Mouse (Mus musculus) MEL (cell line): Measurements from ENCODE around the gene Ppp1r15a. TPM values are rescaled to one million over a fixed set of nuclear protein-coding genes. Genes with fewer than 3 reads are reported as not detected.

Experiments
- DNase-seq: peaks from one replicate; pipeline ENCODE4 v3.0.0; 2011; ENCODE audit warnings: low read depth, low spot score
- H3K27ac ChIP-seq: 2 replicates; pipeline ENCODE4 v1.5.1; 2012; ENCODE audit warnings: low read depth, mild to moderate bottlenecking, control low read depth, low read length, moderate library complexity; ENCODE audit not compliant: control insufficient read depth
- H3K27me3 ChIP-seq, 2 experiments: fragments of 150-350 bp in 1 of 2; sonication (generic) in 1 of 2; 2 replicates each; pipeline ENCODE4 v1.6.1; 2012; ENCODE audit warnings: low read length in 2 of 2, mild to moderate bottlenecking in 2 of 2, improper control_type of control experiment in 1 of 2, moderate library complexity in 1 of 2; ENCODE audit not compliant: insufficient read depth in 2 of 2, control insufficient read depth in 1 of 2
- H3K36me3 ChIP-seq, 2 experiments: 2 replicates each; pipeline ENCODE4 v1.6.1; 2012 to 2014; ENCODE audit warnings: low read length in 2 of 2, improper control_type of control experiment in 1 of 2, inconsistent platforms in 1 of 2, mild to moderate bottlenecking in 1 of 2; ENCODE audit not compliant: insufficient read depth in 2 of 2, control insufficient read depth in 1 of 2
- H3K4me1 ChIP-seq, 2 experiments: fragments of 150-350 bp in 1 of 2; sonication (generic) in 1 of 2; 2 replicates each; pipeline ENCODE4 v1.6.1; 2012; ENCODE audit warnings: low read length in 2 of 2, improper control_type of control experiment in 1 of 2, mild to moderate bottlenecking in 1 of 2; ENCODE audit not compliant: insufficient read depth in 2 of 2, control insufficient read depth in 1 of 2
- H3K4me3 ChIP-seq, 2 experiments: fragments of 150-350 bp in 1 of 2; sonication (generic) in 1 of 2; 2 replicates each; pipeline ENCODE4 v1.5.1; 2012; ENCODE audit warnings: low read depth in 2 of 2, low read length in 2 of 2, mild to moderate bottlenecking in 2 of 2, moderate library complexity in 2 of 2, control low read depth in 1 of 2, improper control_type of control experiment in 1 of 2; ENCODE audit not compliant: control insufficient read depth in 1 of 2, insufficient read depth in 1 of 2
- H3K79me2 ChIP-seq: 2 replicates; pipeline ENCODE4 v1.6.1; 2012; ENCODE audit warnings: mild to moderate bottlenecking, low read length, moderate library complexity; ENCODE audit not compliant: control insufficient read depth, poor library complexity, insufficient read depth
- H3K9ac ChIP-seq: 2 replicates; pipeline ENCODE4 v1.6.1; 2012; ENCODE audit warnings: low read depth, mild to moderate bottlenecking, control low read depth, low read length, moderate library complexity; ENCODE audit not compliant: control insufficient read depth, poor library complexity, severe bottlenecking
- H3K9me3 ChIP-seq: fragments of 150-350 bp; sonication (generic); replicated peaks from 2 replicates; pipeline ENCODE4 v1.6.1; 2012; ENCODE audit warnings: mild to moderate bottlenecking, low read length, improper control_type of control experiment, moderate library complexity; ENCODE audit not compliant: insufficient read depth
- BHLHE40 ChIP-seq: IDR thresholded peaks from 2 replicates; pipeline ENCODE4 v1.6.1; 2012; ENCODE audit warnings: low read depth, mild to moderate bottlenecking, inconsistent platforms, low read length, improper control_type of control experiment, borderline replicate concordance
- CHD1 ChIP-seq: IDR thresholded peaks from 2 replicates; pipeline ENCODE4 v1.6.1; 2012; ENCODE audit warnings: low read depth, mild to moderate bottlenecking, inconsistent platforms, low read length, improper control_type of control experiment
- CHD2 ChIP-seq: IDR thresholded peaks from 2 replicates; pipeline ENCODE4 v1.6.1; 2011; ENCODE audit warnings: low read length, improper control_type of control experiment
- CTCF ChIP-seq, 3 experiments: IDR thresholded peaks in 2 of 3; conservative IDR thresholded peaks in 1 of 3; 2 replicates each; pipeline ENCODE4 v1.5.1; 2011 to 2012; ENCODE audit warnings: low read length in 3 of 3, low read depth in 2 of 3, mild to moderate bottlenecking in 2 of 3, improper control_type of control experiment in 1 of 3, inconsistent platforms in 1 of 3, mixed read lengths in 1 of 3, moderate library complexity in 1 of 3; ENCODE audit not compliant: control insufficient read depth in 1 of 3, insufficient read depth in 1 of 3, poor library complexity in 1 of 3, severe bottlenecking in 1 of 3
- E2F4 ChIP-seq: IDR thresholded peaks from 2 replicates; pipeline ENCODE4 v1.6.1; 2011; ENCODE audit warnings: low read depth, low read length, improper control_type of control experiment, borderline replicate concordance
- ELF1 ChIP-seq: IDR thresholded peaks from 2 replicates; pipeline ENCODE4 v1.6.1; 2014; ENCODE audit warnings: low read depth, mild to moderate bottlenecking, inconsistent platforms, low read length, improper control_type of control experiment, moderate library complexity
- EP300 ChIP-seq, 2 experiments: IDR thresholded peaks; 2 replicates each; pipeline ENCODE4 v1.6.1; 2011; ENCODE audit warnings: improper control_type of control experiment in 2 of 2, low read length in 2 of 2, low read depth in 1 of 2, mild to moderate bottlenecking in 1 of 2
- ETS1 ChIP-seq: IDR thresholded peaks from 2 replicates; pipeline ENCODE4 v1.6.1; 2012; ENCODE audit warnings: low read depth, mild to moderate bottlenecking, inconsistent platforms, low read length, improper control_type of control experiment, moderate library complexity
- GABPA ChIP-seq: IDR thresholded peaks from 2 replicates; pipeline ENCODE4 v1.6.1; 2012; ENCODE audit warnings: low read depth, mild to moderate bottlenecking, inconsistent platforms, low read length, improper control_type of control experiment, moderate library complexity
- GATA1 ChIP-seq: IDR thresholded peaks from 2 replicates; pipeline ENCODE4 v1.6.1; 2011; ENCODE audit warnings: low read depth, low read length, improper control_type of control experiment
- HCFC1 ChIP-seq: IDR thresholded peaks from 2 replicates; pipeline ENCODE4 v1.6.1; 2012; ENCODE audit warnings: low read depth, mild to moderate bottlenecking, inconsistent platforms, low read length, improper control_type of control experiment, moderate library complexity
- JUND ChIP-seq: IDR thresholded peaks from 2 replicates; pipeline ENCODE4 v1.6.1; 2011; ENCODE audit warnings: low read depth, mild to moderate bottlenecking, improper control_type of control experiment, low read length
- KAT2A ChIP-seq: conservative IDR thresholded peaks from 2 replicates; pipeline ENCODE4 v1.6.1; 2012; ENCODE audit warnings: low read depth, low read length, improper control_type of control experiment, inconsistent platforms
- MAFK ChIP-seq: IDR thresholded peaks from 2 replicates; pipeline ENCODE4 v1.6.1; 2011; ENCODE audit warnings: low read depth, mild to moderate bottlenecking, low read length, improper control_type of control experiment, borderline replicate concordance
- MAX ChIP-seq: IDR thresholded peaks from 2 replicates; pipeline ENCODE4 v1.6.1; 2011; ENCODE audit warnings: low read length, improper control_type of control experiment
- MAZ ChIP-seq: IDR thresholded peaks from 2 replicates; pipeline ENCODE4 v1.6.1; 2012; ENCODE audit warnings: low read depth, mild to moderate bottlenecking, inconsistent platforms, low read length, improper control_type of control experiment
- MEF2A ChIP-seq: IDR thresholded peaks from 2 replicates; pipeline ENCODE4 v1.6.1; 2014; ENCODE audit warnings: low read depth, mild to moderate bottlenecking, inconsistent platforms, low read length, improper control_type of control experiment; ENCODE audit not compliant: poor library complexity, insufficient replicate concordance, severe bottlenecking; ENCODE audit errors: extremely low read depth
- MXI1 ChIP-seq: IDR thresholded peaks from 2 replicates; pipeline ENCODE4 v1.6.1; 2011; ENCODE audit warnings: mild to moderate bottlenecking, low read depth, low read length, improper control_type of control experiment
- MYB ChIP-seq: IDR thresholded peaks from 2 replicates; pipeline ENCODE4 v1.6.1; 2011; ENCODE audit warnings: mild to moderate bottlenecking, low read depth, low read length, improper control_type of control experiment
- MYC ChIP-seq: IDR thresholded peaks from 2 replicates; pipeline ENCODE4 v1.6.1; 2011; ENCODE audit warnings: low read depth, mild to moderate bottlenecking, low read length, improper control_type of control experiment, moderate library complexity
- NELFE ChIP-seq: IDR thresholded peaks from 2 replicates; pipeline ENCODE4 v1.6.1; 2011; ENCODE audit warnings: low read depth, low read length, improper control_type of control experiment
- NRF1 ChIP-seq: IDR thresholded peaks from 2 replicates; pipeline ENCODE4 v1.6.1; 2014; ENCODE audit warnings: low read depth, mild to moderate bottlenecking, inconsistent platforms, low read length, improper control_type of control experiment, moderate library complexity; ENCODE audit not compliant: poor library complexity, insufficient read depth, severe bottlenecking
- POLR2A ChIP-seq, 2 experiments: IDR thresholded peaks; 2 replicates each; pipeline ENCODE4 v1.6.1; 2011 to 2012; ENCODE audit warnings: low read length in 2 of 2, mild to moderate bottlenecking in 2 of 2, control low read depth in 1 of 2, improper control_type of control experiment in 1 of 2, low read depth in 1 of 2, moderate library complexity in 1 of 2; ENCODE audit not compliant: control insufficient read depth in 1 of 2, insufficient read depth in 1 of 2, poor library complexity in 1 of 2
- POLR2AphosphoS2 ChIP-seq: IDR thresholded peaks from 2 replicates; pipeline ENCODE4 v1.6.1; 2011; ENCODE audit warnings: low read length, improper control_type of control experiment
- POLR2AphosphoS5 ChIP-seq: IDR thresholded peaks from 2 replicates; pipeline ENCODE4 v1.6.1; 2012; ENCODE audit warnings: low read depth, borderline replicate concordance, mild to moderate bottlenecking, inconsistent platforms, low read length, moderate library complexity, mixed read lengths
- RAD21 ChIP-seq: IDR thresholded peaks from 2 replicates; pipeline ENCODE4 v1.6.1; 2011; ENCODE audit warnings: mild to moderate bottlenecking, low read depth, low read length, improper control_type of control experiment
- RCOR1 ChIP-seq: IDR thresholded peaks from 2 replicates; pipeline ENCODE4 v1.6.1; 2012; ENCODE audit warnings: low read depth, mild to moderate bottlenecking, inconsistent platforms, low read length, improper control_type of control experiment
- SIN3A ChIP-seq: IDR thresholded peaks from 2 replicates; pipeline ENCODE4 v1.6.1; 2012; ENCODE audit warnings: low read length, improper control_type of control experiment, inconsistent platforms
- SMC3 ChIP-seq: IDR thresholded peaks from 2 replicates; pipeline ENCODE4 v1.6.1; 2011; ENCODE audit warnings: low read depth, low read length, improper control_type of control experiment
- TAL1 ChIP-seq: IDR thresholded peaks from 2 replicates; pipeline ENCODE4 v1.6.1; 2012; ENCODE audit warnings: mild to moderate bottlenecking, inconsistent platforms, low read length, moderate library complexity, mixed read lengths
- TBP ChIP-seq: IDR thresholded peaks from 2 replicates; pipeline ENCODE4 v1.8.0; 2011; ENCODE audit warnings: low read depth, low read length, improper control_type of control experiment
- UBTF ChIP-seq: IDR thresholded peaks from 2 replicates; pipeline ENCODE4 v1.6.1; 2012; ENCODE audit warnings: low read depth, mild to moderate bottlenecking, inconsistent platforms, low read length, improper control_type of control experiment, moderate library complexity, borderline replicate concordance; ENCODE audit not compliant: insufficient read depth
- USF1 ChIP-seq: IDR thresholded peaks from 2 replicates; pipeline ENCODE4 v1.6.1; 2014; ENCODE audit warnings: low read depth, mild to moderate bottlenecking, inconsistent platforms, low read length, improper control_type of control experiment, moderate library complexity
- USF2 ChIP-seq, 2 experiments: IDR thresholded peaks; 2 replicates each; pipeline ENCODE4 v1.6.1; 2011 to 2012; ENCODE audit warnings: improper control_type of control experiment in 2 of 2, low read length in 2 of 2, borderline replicate concordance in 1 of 2, inconsistent platforms in 1 of 2, low read depth in 1 of 2, mild to moderate bottlenecking in 1 of 2; ENCODE audit not compliant: insufficient read depth in 1 of 2
- ZC3H11A ChIP-seq: IDR thresholded peaks from 2 replicates; pipeline ENCODE4 v1.6.1; 2012; ENCODE audit warnings: low read depth, mild to moderate bottlenecking, inconsistent platforms, low read length, improper control_type of control experiment
- ZKSCAN1 ChIP-seq: IDR thresholded peaks from 2 replicates; pipeline ENCODE4 v1.6.1; 2012; ENCODE audit warnings: low read depth, mild to moderate bottlenecking, inconsistent platforms, low read length, improper control_type of control experiment, moderate library complexity
- ZMIZ1 ChIP-seq: IDR thresholded peaks from 2 replicates; pipeline ENCODE4 v1.6.1; 2012; ENCODE audit warnings: low read depth, mild to moderate bottlenecking, inconsistent platforms, low read length, improper control_type of control experiment, moderate library complexity
- ZNF384 ChIP-seq: IDR thresholded peaks from 2 replicates; pipeline ENCODE4 v1.6.1; 2012; ENCODE audit warnings: low read depth, mild to moderate bottlenecking, inconsistent platforms, low read length, improper control_type of control experiment
- polyA plus RNA-seq, 2 experiments: library from polyadenylated mRNA; stranded (reverse) in 1 of 2; unstranded in 1 of 2; fragments of >175 nt in 1 of 2; fragments of >200 nt in 1 of 2; gene quantifications; 2 replicates each; pipeline versions ENCODE4 v1.2.1 to v1.2.4; 2012; ENCODE audit warnings: low replicate concordance in 2 of 2, low read depth in 1 of 2; ENCODE audit not compliant: insufficient read length in 2 of 2, insufficient read depth in 1 of 2, missing spikeins in 1 of 2
- total RNA-seq: library from RNA; depleted of rRNA; stranded (reverse); fragments of 300-350 nt; gene quantifications from 2 replicates; pipeline ENCODE4 v1.2.3, GENCODE M21; 2012

The Ppp1r15a gene
- total and polyA plus RNA-seq, 3 experiments = 27.0 to 78.0 TPM; not detected in 1

DNA sequence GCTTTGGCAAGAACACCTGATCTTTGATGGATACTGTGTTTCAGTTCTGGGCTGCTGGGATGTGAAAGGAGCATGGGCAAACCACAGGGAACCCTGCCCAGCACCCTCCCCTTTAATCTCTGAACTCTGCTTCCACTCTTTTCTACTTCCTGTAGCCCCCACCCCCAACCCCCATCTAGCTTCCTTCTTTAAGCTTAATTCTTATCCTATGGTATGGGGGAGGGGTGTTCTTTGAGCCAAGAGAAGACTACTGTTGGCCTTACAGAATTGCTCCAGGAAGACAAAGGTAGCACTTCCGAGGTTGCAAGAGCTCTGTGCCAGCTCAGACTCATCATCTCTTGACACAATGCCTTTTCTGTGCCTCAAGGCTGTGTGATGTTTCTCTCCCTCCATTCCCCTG, 45.9 kb upstream of the Ppp1r15a start:
- no peak overlapping the region for H3K4me3 ChIP-seq
- TF ChIP-seq BHLHE40 = no peak
- no peak for TF ChIP-seq SMC3
- no peak for TF ChIP-seq MXI1
- TF ChIP-seq ZNF384 = no peak
- peak; percentile 31; the same call in 1 of the 2 replicates for TF ChIP-seq JUND
- TF ChIP-seq POLR2A (IDR thresholded peaks at IDR 0.05; ENCODE audit: control insufficient read depth in 1 of 2, insufficient read depth in 1 of 2, low read depth in 1 of 2, low read length in 2 of 2, poor library complexity in 1 of 2) = no peak
- TF ChIP-seq ETS1 = peak; percentile 61; the same call in 1 of the 2 replicates
- no peak for TF ChIP-seq RCOR1
- TF ChIP-seq MEF2A = no peak
- no peak for TF ChIP-seq MAFK
- no peak for TF ChIP-seq NRF1
- TF ChIP-seq ELF1 = peak; percentile 75
- TF ChIP-seq MYC = no peak
- no peak for TF ChIP-seq E2F4
- no peak for TF ChIP-seq MAX
- no peak for TF ChIP-seq RAD21
- no peak for TF ChIP-seq POLR2AphosphoS5
- TF ChIP-seq USF1 = no peak
- no peak for TF ChIP-seq CHD1
- TF ChIP-seq CHD2 = peak; percentile 77
- peak; percentile 7; the same call in 1 of the 2 replicates for TF ChIP-seq GATA1
- no peak for TF ChIP-seq USF2 (IDR thresholded peaks at IDR 0.05; ENCODE audit: borderline replicate concordance in 1 of 2, insufficient read depth in 1 of 2, low read depth in 1 of 2, low read length in 2 of 2)
- no peak for TF ChIP-seq ZMIZ1
- TF ChIP-seq TBP = no peak
- TF ChIP-seq KAT2A = no peak
- TF ChIP-seq SIN3A = peak; percentile 56; the same call in 1 of the 2 replicates
- TF ChIP-seq UBTF = no peak
- TF ChIP-seq EP300 (IDR thresholded peaks at IDR 0.05; ENCODE audit: low read depth in 1 of 2, low read length in 2 of 2) = peak; percentile 35 to 67; a peak in 3 of 4 replicates
- no peak for TF ChIP-seq GABPA
- no peak for TF ChIP-seq POLR2AphosphoS2
- no peak for TF ChIP-seq NELFE
- TF ChIP-seq CTCF (IDR thresholded peaks at IDR 0.05 in 2 of 3, conservative IDR thresholded peaks at IDR 0.05 in 1 of 3; ENCODE audit: control insufficient read depth in 1 of 3, insufficient read depth in 1 of 3, low read depth in 2 of 3, low read length in 3 of 3, poor library complexity in 1 of 3, severe bottlenecking in 1 of 3) = no peak
- TF ChIP-seq TAL1 = no peak
- no peak for TF ChIP-seq ZKSCAN1
- no peak for TF ChIP-seq MYB
- peak; percentile 85; the same call in 1 of the 2 replicates for TF ChIP-seq MAZ
- TF ChIP-seq ZC3H11A = no peak
- peak; percentile 69 for TF ChIP-seq HCFC1

More for the DNA sequence above, 45.9 kb upstream of the Ppp1r15a start:
- Histone ChIP-seq H3K4me1 (peaks cover 8 to 22% of the 10 kb centered on the region in 2 experiments), H3K27ac (peak overlapping the region; percentile 60), H3K9ac (no peak overlapping the region), H3K79me2 (peaks cover 10% of the 10 kb centered on the region), H3K9me3 (no peaks in the 10 kb centered on the region), H3K27me3 (no peaks in the 10 kb centered on the region), H3K36me3 (peaks cover 0 to 14% of the 10 kb centered on the region in 2 experiments; a peak in 2 of 4 replicates)
- DNase-seq = peak; percentile 78
